Mouse (Mus musculus): Measurements from ENCODE around the gene Negr1.

DNA sequence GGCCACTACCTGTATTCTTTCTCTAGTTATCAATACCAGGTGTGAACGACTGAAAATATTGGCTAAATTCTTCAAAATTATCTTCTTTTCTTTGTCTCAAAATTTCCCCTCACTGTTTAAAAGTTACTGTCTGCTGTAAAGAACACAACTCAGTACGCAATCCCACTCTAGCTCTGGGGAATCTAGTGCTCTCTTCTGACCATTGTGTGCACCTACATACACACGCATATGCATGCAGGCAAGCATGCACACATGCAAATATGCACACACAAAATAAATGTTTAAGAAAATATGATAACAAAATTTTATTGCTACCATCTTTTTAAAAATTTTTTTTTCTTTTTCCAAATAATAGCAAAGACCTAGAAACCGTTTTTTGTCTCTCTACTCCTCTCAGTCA lies 628.2 kb downstream of the Negr1 start:
- TF ChIP-seq CTCF (conservative IDR thresholded peaks at IDR 0.05; ENCODE audit: insufficient read depth, insufficient read length, low read depth, low read length) (no peak), POLR2A (IDR thresholded peaks at IDR 0.05; ENCODE audit: low read depth, low read length) (no peak)

Data from kidney, adult 2 months (tissue).